Mouse (Mus musculus): ENCODE measurements at regions not wholly inside any gene's neighbourhood (a gene's known extent, or its start where the extent isn't known, plus 50 kb on each side); places are given as distances from the start of the nearest gene placed in this dataset.

- DNase-seq (ENCODE audit: low spot score), result no peak
These were observed 61.5 kb upstream of the Fer start for GRCm38 (mm10) chr17:63801411-63801810.

DNA sequence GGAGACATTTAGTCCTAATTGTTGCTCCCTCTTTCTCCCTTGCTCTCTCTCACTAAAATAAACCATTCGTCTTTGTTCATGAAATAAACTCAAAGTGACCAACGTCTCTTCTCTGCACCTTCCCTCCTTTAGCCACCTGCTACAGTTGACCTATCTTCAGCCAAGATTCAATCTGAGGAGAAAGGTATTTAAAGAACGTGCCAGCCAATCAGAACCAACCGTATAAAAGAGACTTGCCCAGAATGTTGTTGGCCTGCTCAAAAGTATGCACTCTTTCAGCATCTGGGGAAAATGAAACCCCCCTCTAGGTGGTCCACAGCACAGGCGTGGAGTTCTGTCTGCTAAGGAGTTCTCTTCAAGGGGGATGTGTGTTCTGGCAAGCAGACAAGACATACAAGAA is 60.0 kb upstream of the Fer start:
- no peak for DNase-seq (ENCODE audit: low spot score)

DNA sequence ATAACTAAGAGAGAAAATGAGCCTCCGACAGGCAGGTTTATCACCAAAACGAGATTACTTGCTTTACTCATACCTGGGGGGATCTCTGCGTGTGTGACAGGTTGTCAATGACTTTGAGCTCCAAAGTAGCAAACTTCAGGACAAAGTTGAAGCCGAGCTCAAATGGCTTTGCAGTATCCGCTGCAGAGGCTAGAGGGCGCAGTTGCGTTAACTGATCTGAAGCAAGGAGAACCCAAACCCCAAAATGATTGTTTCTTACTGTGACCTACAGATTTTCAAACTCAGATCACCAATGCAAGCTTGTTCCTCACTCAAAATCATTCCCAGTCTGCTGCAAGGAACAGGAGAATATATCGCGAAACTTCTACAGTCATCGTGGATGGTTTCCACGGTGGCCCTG is 59.3 kb upstream of the Fer start:
- DNase-seq (ENCODE audit: low spot score), result peak; percentile 42

DNA sequence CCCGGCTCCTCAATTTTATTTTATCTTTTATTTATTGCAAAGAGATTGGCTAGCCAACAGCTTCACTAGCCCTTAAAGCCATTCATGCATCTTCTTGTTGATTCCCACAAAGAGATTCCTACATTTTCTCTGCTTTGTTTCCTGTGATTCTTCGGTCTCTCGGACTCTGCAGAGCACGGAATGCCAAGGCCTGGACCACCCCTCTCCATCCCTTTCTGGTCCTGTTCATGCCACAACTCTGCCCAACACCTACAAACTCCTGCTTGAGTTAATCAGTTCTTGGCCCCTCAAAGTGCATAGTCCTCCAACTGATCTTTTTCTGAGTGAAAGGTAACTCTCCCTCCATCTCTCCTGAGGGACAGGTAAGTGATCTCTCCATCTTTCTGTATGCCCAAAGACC is 58.4 kb upstream of the Fer start:
- DNase-seq (ENCODE audit: low spot score), result no peak

DNA sequence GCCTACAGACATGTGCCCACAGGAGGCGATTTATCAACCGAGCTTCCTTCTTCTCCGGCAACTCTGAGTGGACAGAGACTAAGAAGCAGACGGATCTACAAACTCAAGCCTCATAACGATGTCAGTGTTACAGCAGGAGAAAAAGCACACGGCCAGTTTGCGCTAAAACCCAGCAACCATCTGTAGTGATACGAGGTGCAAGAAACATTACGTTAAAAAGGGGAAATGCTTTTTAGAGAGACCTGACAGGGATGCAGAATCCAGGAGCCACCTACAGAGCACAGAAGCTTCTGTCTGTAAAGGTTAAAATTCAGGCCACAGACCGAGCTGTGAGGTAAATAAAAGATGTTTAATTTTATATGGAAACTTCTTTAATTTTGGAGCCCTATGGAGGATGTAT is 56.5 kb upstream of the Fer start:
- no peak for DNase-seq (ENCODE audit: low spot score)

GRCm38 (mm10) chr17:63807590-63808228 is 55.2 kb upstream of the Fer start:
- DNase-seq (ENCODE audit: low spot score), result no peak

GRCm38 (mm10) chr17:63808756-63809155 is 54.1 kb upstream of the Fer start:
- DNase-seq (ENCODE audit: low spot score), result no peak

GRCm38 (mm10) chr17:63811246-63811785 is 51.5 kb upstream of the Fer start:
- DNase-seq (ENCODE audit: low spot score), result no peak

- DNase-seq (ENCODE audit: low spot score), result no peak
These were observed 50.3 kb upstream of the Fer start for GRCm38 (mm10) chr17:63812586-63812985.
